8 mouse cellular contexts compared by ENCODE assay signal in genomic region chr3:104788561-104789311, GRCm38 (mm10). TPM values are rescaled to one million over a fixed set of nuclear protein-coding genes. Genes with fewer than 3 reads are reported as not detected.
A peak's percentile ranks its signal among the peaks of the same experiment; 100 is the strongest.
DNase-seq lines count a peak whose midpoint lies in the region; ATAC-seq and TF ChIP-seq lines count a peak whose summit lies in the region.

No protein-coding gene starts in this region.

- peak; percentile 53; the same call in 1 of the 2 replicates for TF ChIP-seq CTCF in thymus, adult 2 months (IDR thresholded peaks at IDR 0.05; ENCODE audit: borderline replicate concordance, control insufficient read depth, extremely low read depth, insufficient read depth, low read length, poor library complexity)
- TF ChIP-seq CTCF in kidney, adult 2 months (conservative IDR thresholded peaks at IDR 0.05; ENCODE audit: insufficient read depth, insufficient read length, low read depth, low read length): peak; percentile 75
- TF ChIP-seq CTCF in stomach, postnatal 0 days (IDR thresholded peaks at IDR 0.05; ENCODE audit: low read depth): peak; percentile 82

- peak overlapping the region; percentile 68 for H3K9ac ChIP-seq in embryonic facial prominence, embryonic 12.5 days
- peak overlapping the region; percentile 59 for H3K9ac ChIP-seq in liver, embryonic 12.5 days
- peak overlapping the region; percentile 79 for H3K9ac ChIP-seq in stomach, postnatal 0 days (ENCODE audit: low read length)

- H3K79me2 ChIP-seq in myocyte (ENCODE audit: control insufficient read depth, insufficient read depth): peaks cover 40% of the 10 kb centered on the region

- peak; percentile 26 for DNase-seq in thymus, adult 2 months
- no peak for DNase-seq in thymus, postnatal 0 days (ENCODE audit: low spot score)
- peak; percentile 90 to 91 for DNase-seq in heart, adult 9 months (ENCODE audit: low spot score in 2 of 2)
- peak; percentile 91 for DNase-seq in kidney, adult 2 months
- peak; percentile 88 for DNase-seq in stomach, postnatal 0 days (ENCODE audit: low spot score)

- WGBS in thymus, adult 2 months: 3% methylated on average over 44 of the region's 52 CpGs
- under 1% methylated on average over 46 of the region's 52 CpGs for WGBS in embryonic facial prominence, embryonic 12.5 days
- WGBS in kidney, adult 2 months: under 1% methylated on average over 52 of the region's 52 CpGs
- WGBS in liver, embryonic 12.5 days (ENCODE audit: insufficient replicate concordance): under 1% methylated on average over 47 of the region's 52 CpGs
- under 1% methylated on average over 52 of the region's 52 CpGs for WGBS in stomach, postnatal 0 days

- H3K4me2 ChIP-seq in embryonic facial prominence, embryonic 12.5 days (replicated peaks): peak overlapping the region; percentile 88
- peak overlapping the region; percentile 76 for H3K4me2 ChIP-seq in liver, embryonic 12.5 days
- H3K4me2 ChIP-seq in myocyte (ENCODE audit: low read depth): peak overlapping the region; percentile 95
- H3K4me2 ChIP-seq in stomach, postnatal 0 days (replicated peaks; ENCODE audit: low read depth): peak overlapping the region; percentile 74

- ATAC-seq in embryonic facial prominence, embryonic 12.5 days (ENCODE audit: insufficient number of reproducible peaks, insufficient read depth, low FRiP score, low TSS enrichment): peak; percentile 80
- peak; percentile 79 for ATAC-seq in liver, embryonic 12.5 days
- ATAC-seq in stomach, postnatal 0 days (ENCODE audit: low FRiP score, low TSS enrichment): peak; percentile 86

- TF ChIP-seq EP300 in stomach, postnatal 0 days (optimal IDR thresholded peaks at IDR 0.05): no peak

- H3K9me3 ChIP-seq in embryonic facial prominence, embryonic 12.5 days: no peaks in the 10 kb centered on the region
- H3K9me3 ChIP-seq in liver, embryonic 12.5 days (replicated peaks): no peaks in the 10 kb centered on the region
- no peaks in the 10 kb centered on the region for H3K9me3 ChIP-seq in stomach, postnatal 0 days (ENCODE audit: control insufficient read depth, low read length)

- H3K27ac ChIP-seq in thymus, adult 2 months (ENCODE audit: control insufficient read depth, insufficient read depth, low read length): no peak overlapping the region
- H3K27ac ChIP-seq in embryonic facial prominence, embryonic 12.5 days: peak overlapping the region; percentile 89
- peak overlapping the region; percentile 73 for H3K27ac ChIP-seq in kidney, adult 2 months (ENCODE audit: insufficient read depth, low read depth, low read length)
- peak overlapping the region; percentile 43; the same call in 1 of the 2 replicates for H3K27ac ChIP-seq in liver, embryonic 12.5 days
- H3K27ac ChIP-seq in stomach, postnatal 0 days (replicated peaks): peak overlapping the region; percentile 94

- H3K27me3 ChIP-seq in thymus, adult 2 months (ENCODE audit: control insufficient read depth, insufficient read depth, low read length): peaks cover 6% of the 10 kb centered on the region; the same call in 1 of the 2 replicates
- H3K27me3 ChIP-seq in embryonic facial prominence, embryonic 12.5 days: peaks cover 22% of the 10 kb centered on the region
- H3K27me3 ChIP-seq in kidney, adult 2 months (replicated peaks; ENCODE audit: control insufficient read depth, insufficient read depth, low read length): no peaks in the 10 kb centered on the region
- H3K27me3 ChIP-seq in liver, embryonic 12.5 days (replicated peaks): peaks cover 73% of the 10 kb centered on the region
- H3K27me3 ChIP-seq in myocyte (ENCODE audit: control insufficient read depth, insufficient read depth, insufficient read length): no peaks in the 10 kb centered on the region
- no peaks in the 10 kb centered on the region for H3K27me3 ChIP-seq in stomach, postnatal 0 days (ENCODE audit: control insufficient read depth, insufficient read depth, low read length)

- H3K4me3 ChIP-seq in thymus, adult 2 months (ENCODE audit: control insufficient read depth, insufficient read depth, low read length): peak overlapping the region; percentile 44
- H3K4me3 ChIP-seq in embryonic facial prominence, embryonic 12.5 days: peak overlapping the region; percentile 59
- H3K4me3 ChIP-seq in kidney, adult 2 months (ENCODE audit: insufficient read depth, low read depth, low read length): peak overlapping the region; percentile 66
- H3K4me3 ChIP-seq in liver, embryonic 12.5 days: peak overlapping the region; percentile 56
- H3K4me3 ChIP-seq in myocyte: peak overlapping the region; percentile 89
- peak overlapping the region; percentile 71 for H3K4me3 ChIP-seq in stomach, postnatal 0 days (ENCODE audit: low read depth, low read length)

- peak overlapping the region; percentile 80 for H3ac ChIP-seq in myocyte (ENCODE audit: control insufficient read depth, insufficient read length)

- H3K36me3 ChIP-seq in thymus, adult 2 months (ENCODE audit: control insufficient read depth, insufficient read depth, low read length): no peaks in the 10 kb centered on the region
- peaks cover 21% of the 10 kb centered on the region for H3K36me3 ChIP-seq in embryonic facial prominence, embryonic 12.5 days
- H3K36me3 ChIP-seq in kidney, adult 2 months (ENCODE audit: control insufficient read depth, insufficient read depth, low read length): no peaks in the 10 kb centered on the region
- H3K36me3 ChIP-seq in liver, embryonic 12.5 days: peaks cover 14% of the 10 kb centered on the region; the same call in 1 of the 2 replicates
- peaks cover 16% of the 10 kb centered on the region for H3K36me3 ChIP-seq in myocyte (ENCODE audit: control insufficient read depth, insufficient read depth)
- 0 out of 2 replicates have a peak, but pooled peaks cover 3% of the 10 kb centered on the region for H3K36me3 ChIP-seq in stomach, postnatal 0 days (ENCODE audit: control insufficient read depth, insufficient read depth, low read length)

- peaks cover 15% of the 10 kb centered on the region for H3K4me1 ChIP-seq in thymus, adult 2 months (replicated peaks; ENCODE audit: control insufficient read depth, insufficient read depth, low read length)
- peaks cover 43% of the 10 kb centered on the region for H3K4me1 ChIP-seq in embryonic facial prominence, embryonic 12.5 days
- H3K4me1 ChIP-seq in kidney, adult 2 months (ENCODE audit: control insufficient read depth, insufficient read depth, low read length): peaks cover 12% of the 10 kb centered on the region; the same call in 1 of the 2 replicates
- H3K4me1 ChIP-seq in liver, embryonic 12.5 days: peaks cover 35% of the 10 kb centered on the region
- peaks cover 13% of the 10 kb centered on the region for H3K4me1 ChIP-seq in stomach, postnatal 0 days (replicated peaks; ENCODE audit: control insufficient read depth, insufficient read depth)

- 0 out of 2 replicates have a peak, but pooled peaks have one; percentile 12 for TF ChIP-seq POLR2A in thymus, adult 2 months (IDR thresholded peaks at IDR 0.05; ENCODE audit: control insufficient read depth, extremely low read depth, insufficient read depth, low read length, poor library complexity)
- no peak for TF ChIP-seq POLR2A in kidney, adult 2 months (IDR thresholded peaks at IDR 0.05; ENCODE audit: low read depth, low read length)
- peak; percentile 85 for TF ChIP-seq POLR2A in myocyte (IDR thresholded peaks at IDR 0.05; ENCODE audit: insufficient read length, low read depth)

TF ChIP-seq in myocyte, 11 proteins besides CTCF, POLR2A, EP300 and RAD21 (continues in another document):
- TF ChIP-seq SRF (IDR thresholded peaks at IDR 0.05; ENCODE audit: control insufficient read depth, insufficient read length, low read depth) (no peak), TCF12 (IDR thresholded peaks at IDR 0.05; ENCODE audit: insufficient read depth, poor library complexity, severe bottlenecking) (no peak), MYOG (IDR thresholded peaks at IDR 0.05; ENCODE audit: control insufficient read depth in 1 of 3, insufficient read depth in 1 of 3, insufficient read length in 2 of 3, low read depth in 2 of 3) (peak in 1 of 3 experiments; percentile 37)

RNA-seq across cellular contexts. Expression of gene Rhoc, which starts 0.6 kb away (rescaled TPM):
- polyA plus RNA-seq in thymus, adult 2 months (2012; rRNA removed): 14.8 and 23.5 TPM in 2 replicates
- 26.4 and 30.8 TPM in 2 replicates for polyA plus RNA-seq in thymus, postnatal 0 days (2015; fragmentation: Nextera tagmentation; extraction: Ambion mirVana)
- polyA plus RNA-seq in embryonic facial prominence, embryonic 12.5 days (2016; fragmentation: Nextera tagmentation; extraction: Ambion mirVana): 156 and 157 TPM in 2 replicates
- 75.7 and 87.2 TPM in 2 replicates for polyA plus RNA-seq in kidney, adult 2 months (2012; rRNA removed)
- 28.1 and 34.1 TPM in 2 replicates for polyA plus RNA-seq in liver, embryonic 12.5 days (2016; fragmentation: Nextera tagmentation; extraction: Ambion mirVana)
- polyA plus RNA-seq in myocyte (2012; fragmentation: generic; extraction: Trizol): 474 TPM
- 126 and 130 TPM in 2 replicates for polyA plus RNA-seq in stomach, postnatal 0 days (2015; fragmentation: Nextera tagmentation; extraction: Ambion mirVana)

RNA-seq across cellular contexts. Expression of gene Fam19a3, which starts 7.1 kb away (rescaled TPM):
- polyA plus RNA-seq in thymus, adult 2 months (2012; rRNA removed): 0.33 and 0.54 TPM in 2 replicates
- not detected in 2 replicates for polyA plus RNA-seq in thymus, postnatal 0 days (2015; fragmentation: Nextera tagmentation; extraction: Ambion mirVana)
- 0.08 and 0.18 TPM in 2 replicates for polyA plus RNA-seq in embryonic facial prominence, embryonic 12.5 days (2016; fragmentation: Nextera tagmentation; extraction: Ambion mirVana)
- polyA plus RNA-seq in kidney, adult 2 months (2012; rRNA removed): 0.35 and 0.45 TPM in 2 replicates
- polyA plus RNA-seq in liver, embryonic 12.5 days (2016; fragmentation: Nextera tagmentation; extraction: Ambion mirVana): not detected in 2 replicates
- not detected for polyA plus RNA-seq in myocyte (2012; fragmentation: generic; extraction: Trizol)
- polyA plus RNA-seq in stomach, postnatal 0 days (2015; fragmentation: Nextera tagmentation; extraction: Ambion mirVana): 0.17 TPM in 1 of 2 replicates, not detected in the other

RNA-seq across cellular contexts. Expression of gene Ppm1j, which starts 7.9 kb away (rescaled TPM):
- polyA plus RNA-seq in thymus, adult 2 months (2012; rRNA removed): 4.6 and 7.4 TPM in 2 replicates
- 1.9 and 2.3 TPM in 2 replicates for polyA plus RNA-seq in thymus, postnatal 0 days (2015; fragmentation: Nextera tagmentation; extraction: Ambion mirVana)
- 3.5 and 3.9 TPM in 2 replicates for polyA plus RNA-seq in embryonic facial prominence, embryonic 12.5 days (2016; fragmentation: Nextera tagmentation; extraction: Ambion mirVana)
- polyA plus RNA-seq in kidney, adult 2 months (2012; rRNA removed): 3.4 and 4.0 TPM in 2 replicates
- 0.79 and 1.3 TPM in 2 replicates for polyA plus RNA-seq in liver, embryonic 12.5 days (2016; fragmentation: Nextera tagmentation; extraction: Ambion mirVana)
- 0.58 TPM for polyA plus RNA-seq in myocyte (2012; fragmentation: generic; extraction: Trizol)
- 2.4 and 2.8 TPM in 2 replicates for polyA plus RNA-seq in stomach, postnatal 0 days (2015; fragmentation: Nextera tagmentation; extraction: Ambion mirVana)

RNA-seq across cellular contexts. Expression of gene Mov10, which starts 29.6 kb away (rescaled TPM):
- 23.9 and 29.8 TPM in 2 replicates for polyA plus RNA-seq in thymus, adult 2 months (2012; rRNA removed)
- polyA plus RNA-seq in thymus, postnatal 0 days (2015; fragmentation: Nextera tagmentation; extraction: Ambion mirVana): 23.4 and 29.9 TPM in 2 replicates
- polyA plus RNA-seq in embryonic facial prominence, embryonic 12.5 days (2016; fragmentation: Nextera tagmentation; extraction: Ambion mirVana): 70.8 and 73.8 TPM in 2 replicates
- polyA plus RNA-seq in kidney, adult 2 months (2012; rRNA removed): 14.1 and 14.2 TPM in 2 replicates
- polyA plus RNA-seq in liver, embryonic 12.5 days (2016; fragmentation: Nextera tagmentation; extraction: Ambion mirVana): 28.5 and 29.2 TPM in 2 replicates
- polyA plus RNA-seq in myocyte (2012; fragmentation: generic; extraction: Trizol): 6.7 TPM
- polyA plus RNA-seq in stomach, postnatal 0 days (2015; fragmentation: Nextera tagmentation; extraction: Ambion mirVana): 28.1 and 30.4 TPM in 2 replicates
